Mouse (Mus musculus): ENCODE data around the gene Hist1h2ab. TPM values are rescaled to one million over a fixed set of nuclear protein-coding genes. Genes with fewer than 3 reads are reported as not detected.
"Not testable (repeated sequence)": the region's sequence is repeated elsewhere in the genome, so short reads cannot be mapped to it uniquely, and the experiment has no call there.

Gene Hist1h2ab
- polyA plus RNA-seq, 1 experiment from 2014 or later, result 5.1 TPM

GRCm38 (mm10) chr13:23769613-23770012, 18.7 kb downstream of the Hist1h2ab start, which contains the start of gene Trim38:
TSS of gene Trim38 (plus strand) at chr13:23769913.
- not testable (repeated sequence) for H3K9me3 ChIP-seq; H3K4me2 ChIP-seq; ATAC-seq (ENCODE audit: low read depth); H3K27me3 ChIP-seq; H3K4me3 ChIP-seq; H3K36me3 ChIP-seq; H3K27ac ChIP-seq (replicated peaks); H3K9ac ChIP-seq; H3K4me1 ChIP-seq (replicated peaks)
- WGBS, result 89% methylated on average over 2 of the region's 2 CpGs

GRCm38 (mm10) chr13:23772561-23773313, 21.8 kb downstream of the Hist1h2ab start:
- WGBS, result 27% methylated on average over 21 of the region's 21 CpGs
- H3K9ac ChIP-seq, result no peak overlapping the region
- H3K9me3 ChIP-seq, result no peaks in the 10 kb centered on the region
- H3K27me3 ChIP-seq, result no peaks in the 10 kb centered on the region
- no peaks in the 10 kb centered on the region for H3K36me3 ChIP-seq
- H3K4me3 ChIP-seq, result peak overlapping the region; percentile 6; the same call in 1 of the 2 replicates
- peaks cover 4% of the 10 kb centered on the region for H3K4me1 ChIP-seq (replicated peaks)
- no peak overlapping the region for H3K27ac ChIP-seq (replicated peaks)
- peak; percentile 92 for ATAC-seq (ENCODE audit: low read depth)
- peak overlapping the region; percentile 47 for H3K4me2 ChIP-seq

GRCm38 (mm10) chr13:23778339-23778738, 27.4 kb downstream of the Hist1h2ab start:
- H3K4me2 ChIP-seq, result no peak overlapping the region
- no peak overlapping the region for H3K9ac ChIP-seq
- H3K27me3 ChIP-seq, result no peaks in the 10 kb centered on the region
- no peaks in the 10 kb centered on the region for H3K4me1 ChIP-seq (replicated peaks)
- no peak overlapping the region for H3K4me3 ChIP-seq
- H3K27ac ChIP-seq (replicated peaks), result no peak overlapping the region
- WGBS, result 92% methylated on average over 7 of the region's 7 CpGs
- no peaks in the 10 kb centered on the region for H3K9me3 ChIP-seq
- no peaks in the 10 kb centered on the region for H3K36me3 ChIP-seq
- ATAC-seq (ENCODE audit: low read depth), result no peak

- H3K4me3 ChIP-seq, result no peak overlapping the region
- H3K27me3 ChIP-seq, result no peaks in the 10 kb centered on the region
- no peak overlapping the region for H3K4me2 ChIP-seq
- no peaks in the 10 kb centered on the region for H3K36me3 ChIP-seq
- 82% methylated on average over 4 of the region's 4 CpGs for WGBS
- no peak for ATAC-seq (ENCODE audit: low read depth)
- no peak overlapping the region for H3K9ac ChIP-seq
- no peaks in the 10 kb centered on the region for H3K9me3 ChIP-seq
- H3K27ac ChIP-seq (replicated peaks), result no peak overlapping the region
- no peaks in the 10 kb centered on the region for H3K4me1 ChIP-seq (replicated peaks)
These were observed 28.1 kb downstream of the Hist1h2ab start for GRCm38 (mm10) chr13:23779025-23779424.

GRCm38 (mm10) chr13:23792520-23792919, 41.6 kb downstream of the Hist1h2ab start:
- Histone ChIP-seq H3K27me3 (no peaks in the 10 kb centered on the region), H3K36me3 (no peaks in the 10 kb centered on the region), H3K4me3 (no peak overlapping the region), H3K9me3 (no peaks in the 10 kb centered on the region), H3K4me2 (no peak overlapping the region), H3K9ac (no peak overlapping the region), H3K4me1 (replicated peaks) (no peaks in the 10 kb centered on the region), H3K27ac (replicated peaks) (no peak overlapping the region)
- ATAC-seq (ENCODE audit: low read depth), result no peak
- 47% methylated on average over 2 of the region's 2 CpGs for WGBS

- Histone ChIP-seq H3K4me2 (no peak overlapping the region), H3K9ac (no peak overlapping the region), H3K9me3 (no peaks in the 10 kb centered on the region), H3K4me3 (no peak overlapping the region), H3K36me3 (no peaks in the 10 kb centered on the region), H3K27ac (replicated peaks) (no peak overlapping the region), H3K27me3 (no peaks in the 10 kb centered on the region), H3K4me1 (replicated peaks) (no peaks in the 10 kb centered on the region)
- ATAC-seq (ENCODE audit: low read depth), result no peak
- 89% methylated on average over 5 of the region's 5 CpGs for WGBS
These were observed 48.5 kb downstream of the Hist1h2ab start for GRCm38 (mm10) chr13:23799405-23799804.

Small RNA genes within 50 kb of the gene (microRNA-seq; reads per million reads assigned to microRNA genes)
- gene Gm44314 (not detected), gene Gm44484 (not detected)

Other genes starting within 250 kb of the Hist1h2ab start
- gene Hist1h4h, start 220.1 kb upstream of the Hist1h2ab start, polyA plus RNA-seq (2015; fragmentation: Nextera tagmentation; extraction: Ambion mirVana), result 2.4 and 2.6 TPM in 2 replicates
- gene Hist1h2af, start 217.2 kb upstream of the Hist1h2ab start, polyA plus RNA-seq (2015; fragmentation: Nextera tagmentation; extraction: Ambion mirVana), result 0.95 TPM in 1 of 2 replicates, not detected in the other
- 1.1 and 1.3 TPM in 2 replicates for gene Hist1h3g, start 215.7 kb upstream of the Hist1h2ab start, polyA plus RNA-seq (2015; fragmentation: Nextera tagmentation; extraction: Ambion mirVana)
- gene Hist1h2bh, start 207.7 kb upstream of the Hist1h2ab start, polyA plus RNA-seq (2015; fragmentation: Nextera tagmentation; extraction: Ambion mirVana), result 0.61 TPM in 1 of 2 replicates, not detected in the other
- gene Hist1h3f, start 207.1 kb upstream of the Hist1h2ab start, polyA plus RNA-seq (2015; fragmentation: Nextera tagmentation; extraction: Ambion mirVana), result not detected in 2 replicates
- gene Hist1h4f, start 199.5 kb upstream of the Hist1h2ab start, polyA plus RNA-seq (2015; fragmentation: Nextera tagmentation; extraction: Ambion mirVana), result not detected in 2 replicates
- 0.11 and 0.22 TPM in 2 replicates for gene Hist1h1d, start 197.9 kb upstream of the Hist1h2ab start, polyA plus RNA-seq (2015; fragmentation: Nextera tagmentation; extraction: Ambion mirVana)
- gene Hist1h3e, start 188.8 kb upstream of the Hist1h2ab start, polyA plus RNA-seq (2015; fragmentation: Nextera tagmentation; extraction: Ambion mirVana), result 2.0 and 3.2 TPM in 2 replicates
- gene Hist1h2ae, start 179.9 kb upstream of the Hist1h2ab start, polyA plus RNA-seq (2015; fragmentation: Nextera tagmentation; extraction: Ambion mirVana), result 12.3 and 18.7 TPM in 2 replicates
- gene Hist1h2bg, start 179.7 kb upstream of the Hist1h2ab start, polyA plus RNA-seq (2015; fragmentation: Nextera tagmentation; extraction: Ambion mirVana), result 2.2 and 3.5 TPM in 2 replicates
- gene Hist1h2bf, start 176.9 kb upstream of the Hist1h2ab start, polyA plus RNA-seq (2015; fragmentation: Nextera tagmentation; extraction: Ambion mirVana), result 0.81 and 1.6 TPM in 2 replicates
- 1.2 and 1.3 TPM in 2 replicates for gene Hist1h2ad, start 176.7 kb upstream of the Hist1h2ab start, polyA plus RNA-seq (2015; fragmentation: Nextera tagmentation; extraction: Ambion mirVana)
- 0.63 and 2.0 TPM in 2 replicates for gene Hist1h3d, start 175.4 kb upstream of the Hist1h2ab start, polyA plus RNA-seq (2015; fragmentation: Nextera tagmentation; extraction: Ambion mirVana)
- 37.3 and 43.1 TPM in 2 replicates for gene Hist1h4d, start 169.5 kb upstream of the Hist1h2ab start, polyA plus RNA-seq (2015; fragmentation: Nextera tagmentation; extraction: Ambion mirVana)
- gene Hist1h2be, start 130.0 kb upstream of the Hist1h2ab start, polyA plus RNA-seq (2015; fragmentation: Nextera tagmentation; extraction: Ambion mirVana), result 1.6 and 2.1 TPM in 2 replicates
- gene Hist1h1e, start 128.6 kb upstream of the Hist1h2ab start, polyA plus RNA-seq (2015; fragmentation: Nextera tagmentation; extraction: Ambion mirVana), result 6.1 and 8.1 TPM in 2 replicates
- 0.40 and 0.66 TPM in 2 replicates for gene Hist1h2ac, start 67.2 kb upstream of the Hist1h2ab start, polyA plus RNA-seq (2015; fragmentation: Nextera tagmentation; extraction: Ambion mirVana)
- 25.7 and 28.2 TPM in 2 replicates for gene Hist1h2bc, start 66.9 kb upstream of the Hist1h2ab start, polyA plus RNA-seq (2015; fragmentation: Nextera tagmentation; extraction: Ambion mirVana)
- gene Hist1h1t, start 55.3 kb upstream of the Hist1h2ab start, polyA plus RNA-seq (2015; fragmentation: Nextera tagmentation; extraction: Ambion mirVana), result not detected in 2 replicates
- gene Hist1h4c, start 52.7 kb upstream of the Hist1h2ab start, polyA plus RNA-seq (2015; fragmentation: Nextera tagmentation; extraction: Ambion mirVana), result 2.3 and 2.5 TPM in 2 replicates
- 3.7 and 4.0 TPM in 2 replicates for gene Hfe, start 40.3 kb upstream of the Hist1h2ab start, polyA plus RNA-seq (2015; fragmentation: Nextera tagmentation; extraction: Ambion mirVana)
- gene Hist1h1c, start 12.3 kb upstream of the Hist1h2ab start, polyA plus RNA-seq (2015; fragmentation: Nextera tagmentation; extraction: Ambion mirVana), result 12.5 and 13.1 TPM in 2 replicates
- 1.5 and 2.7 TPM in 2 replicates for gene Hist1h3c, start 5.5 kb upstream of the Hist1h2ab start, polyA plus RNA-seq (2015; fragmentation: Nextera tagmentation; extraction: Ambion mirVana)
- not detected in 2 replicates for gene Hist1h2bb, start 4.4 kb upstream of the Hist1h2ab start, polyA plus RNA-seq (2015; fragmentation: Nextera tagmentation; extraction: Ambion mirVana)
- gene Hist1h3b, start 1.1 kb downstream of the Hist1h2ab start, polyA plus RNA-seq (2015; fragmentation: Nextera tagmentation; extraction: Ambion mirVana), result 0.96 and 2.3 TPM in 2 replicates
- gene Hist1h4b, start 5.9 kb downstream of the Hist1h2ab start, polyA plus RNA-seq (2015; fragmentation: Nextera tagmentation; extraction: Ambion mirVana), result 2.3 TPM in 1 of 2 replicates, not detected in the other
- 1.1 TPM in 1 of 2 replicates, not detected in the other for gene Hist1h4a, start 10.1 kb downstream of the Hist1h2ab start, polyA plus RNA-seq (2015; fragmentation: Nextera tagmentation; extraction: Ambion mirVana)
- 1.1 and 1.5 TPM in 2 replicates for gene Hist1h3a, start 11.3 kb downstream of the Hist1h2ab start, polyA plus RNA-seq (2015; fragmentation: Nextera tagmentation; extraction: Ambion mirVana)
- gene Hist1h1a, start 12.5 kb downstream of the Hist1h2ab start, polyA plus RNA-seq (2015; fragmentation: Nextera tagmentation; extraction: Ambion mirVana), result not detected in 2 replicates
- not detected in 2 replicates for gene Trim38, start 18.8 kb downstream of the Hist1h2ab start, polyA plus RNA-seq (2015; fragmentation: Nextera tagmentation; extraction: Ambion mirVana)
- not detected in 2 replicates for gene Slc17a2, start 55.9 kb downstream of the Hist1h2ab start, polyA plus RNA-seq (2015; fragmentation: Nextera tagmentation; extraction: Ambion mirVana)
- gene Slc17a3, start 88.3 kb downstream of the Hist1h2ab start, polyA plus RNA-seq (2015; fragmentation: Nextera tagmentation; extraction: Ambion mirVana), result not detected in 2 replicates
- not detected in 2 replicates for gene Slc17a1, start 116.6 kb downstream of the Hist1h2ab start, polyA plus RNA-seq (2015; fragmentation: Nextera tagmentation; extraction: Ambion mirVana)
- gene Slc17a4, start 163.9 kb downstream of the Hist1h2ab start, polyA plus RNA-seq (2015; fragmentation: Nextera tagmentation; extraction: Ambion mirVana), result 0.08 and 0.13 TPM in 2 replicates
- gene Hist1h2ba, start 183.0 kb downstream of the Hist1h2ab start, polyA plus RNA-seq (2015; fragmentation: Nextera tagmentation; extraction: Ambion mirVana), result not detected in 2 replicates
- not detected in 2 replicates for gene Hist1h2aa, start 183.3 kb downstream of the Hist1h2ab start, polyA plus RNA-seq (2015; fragmentation: Nextera tagmentation; extraction: Ambion mirVana)
- gene Scgn, start 240.1 kb downstream of the Hist1h2ab start, polyA plus RNA-seq (2015; fragmentation: Nextera tagmentation; extraction: Ambion mirVana), result 0.34 and 0.59 TPM in 2 replicates